Mouse (Mus musculus) adrenal gland, adult 18-20 months (tissue): ENCODE data around the gene Dgcr6. TPM values are rescaled to one million over a fixed set of nuclear protein-coding genes. Genes with fewer than 3 reads are reported as not detected.

Experiments used
- DNase-seq, 2 experiments: peaks; one replicate each; pipeline ENCODE4 v3.0.0; 2021 to 2022; ENCODE audit warnings: low spot score in 2 of 2
- total RNA-seq, 2 experiments: library from RNA; stranded (reverse); gene quantifications; 1 replicate in 1 of 2; 2 replicates in 1 of 2; pipeline ENCODE4 v1.2.3; 2021

Gene Dgcr6
- total RNA-seq, 2 experiments from 2014 or later: 79.7 to 83.3 TPM

GRCm38 (mm10) chr16:18116467-18116866 is 63.8 kb downstream of the Dgcr6 start:
- no peak for DNase-seq

- DNase-seq: no peak
Measured at GRCm38 (mm10) chr16:18118285-18118684, 65.6 kb downstream of the Dgcr6 start.

DNA sequence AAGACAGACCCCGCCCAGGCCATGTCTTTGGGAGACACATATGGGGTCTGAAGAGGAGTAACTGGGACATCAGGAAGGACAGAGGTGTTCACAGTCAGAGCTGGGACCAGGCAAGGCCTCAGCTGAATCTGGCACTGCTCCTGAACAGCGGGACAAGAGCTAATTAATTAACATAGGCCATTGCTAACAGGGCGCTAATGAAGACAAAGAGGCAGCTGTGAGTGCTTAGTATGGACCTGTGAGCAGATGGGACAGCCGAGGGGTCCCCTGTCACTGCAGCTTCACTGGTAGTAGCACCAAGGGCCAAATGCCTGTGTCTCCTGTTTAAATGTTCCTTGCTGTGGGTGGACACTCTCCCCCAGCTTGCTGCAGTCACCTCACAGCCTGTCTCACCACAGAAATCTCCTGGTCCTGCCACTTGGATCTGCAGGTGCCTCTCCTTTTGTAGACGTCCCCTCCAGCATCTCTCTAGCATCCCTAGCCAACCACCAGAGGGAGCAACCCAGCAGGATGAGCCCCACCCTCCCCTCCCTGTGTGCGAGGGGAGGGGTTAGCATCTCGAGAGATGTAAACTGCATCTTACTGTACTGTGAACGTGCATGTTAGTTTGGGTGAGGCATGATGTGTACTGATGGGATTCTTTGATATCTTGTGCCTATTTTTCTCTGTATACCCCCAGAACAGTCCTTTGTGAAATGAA is 66.5 kb downstream of the Dgcr6 start:
- DNase-seq: no peak

Other genes with a start within 250 kb of the Dgcr6 start
- not detected for gene B830017H08Rik, start 219.7 kb upstream of the Dgcr6 start, total RNA-seq
- 1 to 10 TPM; 1.8 to 2.2 TPM for gene Car15, start 214.5 kb upstream of the Dgcr6 start, total RNA-seq
- under 1 TPM; 0.32 to 0.66 TPM for gene Gm20518, start 161.2 kb upstream of the Dgcr6 start, total RNA-seq
- gene Tssk1, start 158.6 kb upstream of the Dgcr6 start, total RNA-seq: not detected
- 10 to 100 TPM; 56.7 to 68.6 TPM for gene Dgcr2, start 154.3 kb upstream of the Dgcr6 start, total RNA-seq
- gene Tssk2, start 154.2 kb upstream of the Dgcr6 start, total RNA-seq: not detected
- gene Ess2, start 141.5 kb upstream of the Dgcr6 start, total RNA-seq: 10 to 100 TPM; 13.6 to 15.0 TPM
- gene Gsc2, start 137.8 kb upstream of the Dgcr6 start, total RNA-seq: not detected
- gene Slc25a1, start 124.6 kb upstream of the Dgcr6 start, total RNA-seq: 100 to 1,000 TPM; 368 to 895 TPM
- under 1 TPM in 1 of 2 experiments, not detected in 1; 0.42 TPM for gene Vpreb2, start 72.4 kb upstream of the Dgcr6 start, total RNA-seq
- 10 to 100 TPM; 18.5 to 53.8 TPM for gene Prodh, start 37.3 kb downstream of the Dgcr6 start, total RNA-seq
- gene Rtn4r, start 74.8 kb downstream of the Dgcr6 start, total RNA-seq: under 1 TPM; 0.20 to 0.26 TPM
- gene Ccdc188, start 165.0 kb downstream of the Dgcr6 start, total RNA-seq: not detected
- 10 to 100 TPM; 20.6 to 21.2 TPM for gene Zdhhc8, start 182.3 kb downstream of the Dgcr6 start, total RNA-seq
- gene Trmt2a, start 195.8 kb downstream of the Dgcr6 start, total RNA-seq: 10 to 100 TPM; 41.8 to 44.1 TPM
- gene Ranbp1, start 195.9 kb downstream of the Dgcr6 start, total RNA-seq: 100 to 1,000 TPM; 114 to 143 TPM
- gene Gm49776, start 205.5 kb downstream of the Dgcr6 start, total RNA-seq: not detected
- gene Dgcr8, start 236.4 kb downstream of the Dgcr6 start, total RNA-seq: 10 to 100 TPM; 19.4 to 27.3 TPM